Mouse (Mus musculus) liver, embryonic 11.5 days (tissue): ENCODE measurements around the gene Gm10645. TPM values are rescaled to one million over a fixed set of nuclear protein-coding genes. Genes with fewer than 3 reads are reported as not detected.

Experiments
- ATAC-seq: fragments of 200-750 bp; cut with Nextera tagmentation; replicated peaks from 2 replicates; pipeline ENCODE4 v1.8.0; 2017; ENCODE audit warnings: moderate number of reproducible peaks, mild to moderate bottlenecking, moderate TSS enrichment, moderate library complexity; ENCODE audit not compliant: low FRiP score
- DNase-seq: peaks from one replicate; pipeline ENCODE4 v3.0.0-alpha.2; 2017; ENCODE audit warnings: low spot score
- H3K27ac ChIP-seq: fragments of 300-500 bp; sonication (generic); 2 replicates; pipeline ENCODE4 v1.5.1; 2014; ENCODE audit warnings: mild to moderate bottlenecking, low read depth, low read length, control low read depth
- H3K27me3 ChIP-seq: fragments of 300-500 bp; sonication (generic); replicated peaks from 2 replicates; pipeline ENCODE4 v1.6.1; 2014; ENCODE audit warnings: low read length, mixed read lengths; ENCODE audit not compliant: control insufficient read depth, insufficient read depth
- H3K36me3 ChIP-seq: fragments of 300-500 bp; sonication (generic); 2 replicates; pipeline ENCODE4 v1.6.1; 2014; ENCODE audit warnings: mild to moderate bottlenecking, low read length, moderate library complexity, mixed read lengths; ENCODE audit not compliant: control insufficient read depth, insufficient read depth
- H3K4me1 ChIP-seq: fragments of 300-500 bp; sonication (generic); replicated peaks from 2 replicates; pipeline ENCODE4 v1.6.1; 2014; ENCODE audit warnings: low read length, mixed read lengths; ENCODE audit not compliant: control insufficient read depth, insufficient read depth
- H3K4me2 ChIP-seq: fragments of 300-500 bp; sonication (generic); 2 replicates; pipeline ENCODE4 v1.6.1; 2014; ENCODE audit warnings: mild to moderate bottlenecking, control low read depth, moderate library complexity
- H3K4me3 ChIP-seq: fragments of 300-500 bp; sonication (generic); 2 replicates; pipeline ENCODE4 v1.5.1; 2014; ENCODE audit warnings: low read depth, low read length, control low read depth
- H3K9ac ChIP-seq: fragments of 300-500 bp; sonication (generic); 2 replicates; pipeline ENCODE4 v1.6.1; 2014; ENCODE audit warnings: low read depth, low read length, control low read depth
- H3K9me3 ChIP-seq: fragments of 300-500 bp; sonication (generic); 2 replicates; pipeline ENCODE4 v1.6.1; 2016; ENCODE audit warnings: low read length, inconsistent platforms, mixed read lengths; ENCODE audit not compliant: control insufficient read depth
- WGBS: fragments of 180-500 bp; shearing (Covaris S2); extraction: QIAGEN DNeasy Blood & Tissue Kit; methylation state at CpG from one replicate; pipeline ENCODE4 v1.1.7; 2014; 5-methylcytosine and 5-hydroxymethylcytosine counted together
- polyA plus RNA-seq: library from polyadenylated mRNA; unstranded; fragments of >200 nt; fragmentation: Nextera tagmentation; extraction: Ambion mirVana; gene quantifications from 2 replicates; pipeline ENCODE4 v1.2.1, GENCODE M21; 2014

The Gm10645 gene
- polyA plus RNA-seq, 1 experiment from 2014 or later: 0.38 TPM

DNA sequence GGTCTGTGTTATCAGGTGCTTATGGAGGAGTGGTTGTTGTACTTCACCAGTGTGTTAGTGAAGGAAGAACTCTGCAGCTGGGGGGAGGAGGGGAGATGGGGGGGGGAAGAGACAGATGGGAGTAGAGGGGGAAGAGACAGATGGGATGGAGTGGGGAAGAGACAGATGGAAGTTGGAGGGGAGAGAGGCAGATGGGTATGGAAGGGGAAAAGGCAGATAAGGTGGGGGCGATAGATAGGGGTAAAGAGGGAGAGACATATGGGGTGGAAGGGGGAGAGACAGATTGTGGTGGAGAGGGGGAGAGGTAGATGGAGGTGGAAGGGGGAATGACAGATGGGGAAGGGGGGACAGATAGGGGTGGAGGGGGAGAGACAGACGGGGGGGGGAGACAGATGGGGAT lies 10.8 kb upstream of the Gm10645 start:
- Histone ChIP-seq H3K9me3 (no peaks in the 10 kb centered on the region), H3K4me2 (no peak overlapping the region), H3K9ac (no peak overlapping the region), H3K27me3 (no peaks in the 10 kb centered on the region), H3K27ac (no peak overlapping the region), H3K4me1 (peaks cover 12% of the 10 kb centered on the region), H3K36me3 (no peaks in the 10 kb centered on the region), H3K4me3 (no peak overlapping the region)
- DNase-seq: no peak
- no peak for ATAC-seq
- 48% methylated on average over 2 of the region's 2 CpGs for WGBS

DNA sequence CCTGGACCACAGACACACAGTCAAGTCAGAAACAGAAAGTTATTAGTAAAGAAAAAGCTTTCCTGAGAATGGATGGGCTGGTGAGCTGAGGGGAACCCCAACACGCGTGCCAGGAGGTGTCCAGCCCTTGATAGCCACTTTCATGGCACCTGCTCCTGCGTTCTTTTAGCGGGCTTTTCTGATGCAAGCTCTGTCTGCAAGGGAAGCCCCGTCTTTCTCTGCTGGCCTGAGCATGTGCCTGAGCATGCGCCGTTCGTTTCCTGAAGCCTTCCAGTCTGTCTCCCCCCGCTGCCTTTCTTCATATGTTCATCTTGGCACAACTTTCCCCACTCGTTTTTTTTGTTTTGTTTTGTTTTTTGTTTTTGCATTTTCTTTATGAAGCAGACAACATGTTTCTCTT lies 9.7 kb upstream of the Gm10645 start:
- no peak overlapping the region for H3K4me3 ChIP-seq
- no peak overlapping the region for H3K4me2 ChIP-seq
- no peak overlapping the region for H3K9ac ChIP-seq
- peaks cover 12% of the 10 kb centered on the region for H3K4me1 ChIP-seq
- ATAC-seq (no peak), DNase-seq (no peak)
- H3K27me3 ChIP-seq: no peaks in the 10 kb centered on the region
- WGBS: 77% methylated on average over 10 of the region's 10 CpGs
- peak overlapping the region; percentile 34; the same call in 1 of the 2 replicates for H3K27ac ChIP-seq
- H3K9me3 ChIP-seq: no peaks in the 10 kb centered on the region
- no peaks in the 10 kb centered on the region for H3K36me3 ChIP-seq

DNA sequence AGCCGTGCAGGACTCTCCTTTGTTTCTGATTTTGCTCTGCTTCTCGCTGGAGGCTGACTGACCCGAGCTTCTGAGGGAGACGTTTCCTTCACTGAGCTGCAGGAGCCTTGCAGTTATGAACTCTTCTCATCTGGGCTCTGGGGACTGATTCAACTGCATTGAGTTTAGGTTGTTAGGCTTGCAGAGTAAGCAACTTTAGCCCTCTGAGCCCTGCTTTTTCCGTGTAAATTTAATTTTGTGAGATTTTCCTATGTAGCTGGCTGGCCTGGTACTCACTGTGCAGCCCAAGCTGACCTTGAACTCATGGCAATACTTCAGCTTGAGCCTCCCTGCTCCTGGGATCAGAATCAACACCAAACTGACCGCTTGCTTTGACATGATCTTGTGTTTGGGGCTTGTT lies 4.9 kb upstream of the Gm10645 start:
- Histone ChIP-seq H3K9ac (no peak overlapping the region), H3K4me1 (no peaks in the 10 kb centered on the region), H3K27me3 (peaks cover 16% of the 10 kb centered on the region), H3K4me3 (no peak overlapping the region), H3K9me3 (no peaks in the 10 kb centered on the region), H3K27ac (no peak overlapping the region; the same call in 1 of the 2 replicates), H3K36me3 (no peaks in the 10 kb centered on the region), H3K4me2 (no peak overlapping the region)
- DNase-seq: no peak
- no peak for ATAC-seq
- WGBS: 57% methylated on average over 6 of the region's 6 CpGs

DNA sequence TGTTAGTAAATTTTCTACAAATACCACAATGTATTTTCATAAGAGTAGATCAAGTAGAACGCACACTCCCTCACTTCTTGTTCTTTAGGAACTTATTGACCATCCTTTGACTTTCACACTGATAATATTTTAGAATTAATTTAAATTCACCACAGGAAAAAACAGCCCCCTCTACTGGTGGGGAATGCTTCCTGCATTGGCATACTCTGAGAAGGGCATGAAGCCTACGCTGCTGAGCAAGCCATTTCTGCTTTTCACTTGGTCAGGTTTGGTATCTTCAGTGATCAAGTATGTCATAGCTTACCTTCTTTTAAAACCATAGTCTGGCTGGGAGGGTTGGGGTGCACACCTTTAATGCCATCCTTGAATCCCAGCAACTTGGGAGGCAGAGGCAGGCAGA lies 3.7 kb upstream of the Gm10645 start:
- WGBS: 84% methylated on average over 2 of the region's 2 CpGs
- Histone ChIP-seq H3K36me3 (no peaks in the 10 kb centered on the region), H3K9me3 (no peaks in the 10 kb centered on the region), H3K4me1 (no peaks in the 10 kb centered on the region), H3K9ac (no peak overlapping the region), H3K4me2 (no peak overlapping the region), H3K27me3 (peaks cover 27% of the 10 kb centered on the region), H3K4me3 (no peak overlapping the region), H3K27ac (no peak overlapping the region)
- ATAC-seq (no peak), DNase-seq (no peak)

DNA sequence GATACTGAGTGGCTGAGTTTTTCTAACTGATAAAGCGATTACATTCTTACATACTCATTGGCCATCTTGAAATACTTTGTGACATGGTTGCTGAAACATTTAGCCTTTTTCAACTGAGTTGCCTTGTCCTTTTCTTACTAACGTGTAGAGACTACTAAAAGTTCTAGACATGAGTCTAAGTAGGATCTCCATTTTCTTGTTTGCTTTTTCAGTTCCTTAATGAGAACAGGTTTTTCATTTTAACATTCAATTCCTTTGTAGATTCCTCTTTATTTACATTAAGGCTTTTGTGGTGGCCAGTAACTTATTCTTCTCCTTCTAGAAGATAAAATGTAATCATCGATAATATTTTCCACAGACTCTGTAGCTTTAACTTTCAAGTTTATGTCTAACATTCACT lies 3.2 kb upstream of the Gm10645 start:
- Histone ChIP-seq H3K9ac (no peak overlapping the region), H3K9me3 (no peaks in the 10 kb centered on the region), H3K4me2 (no peak overlapping the region), H3K27ac (no peak overlapping the region), H3K27me3 (peaks cover 31% of the 10 kb centered on the region), H3K36me3 (no peaks in the 10 kb centered on the region), H3K4me1 (no peaks in the 10 kb centered on the region), H3K4me3 (no peak overlapping the region)
- 82% methylated on average over 3 of the region's 3 CpGs for WGBS
- DNase-seq (no peak), ATAC-seq (no peak)

DNA sequence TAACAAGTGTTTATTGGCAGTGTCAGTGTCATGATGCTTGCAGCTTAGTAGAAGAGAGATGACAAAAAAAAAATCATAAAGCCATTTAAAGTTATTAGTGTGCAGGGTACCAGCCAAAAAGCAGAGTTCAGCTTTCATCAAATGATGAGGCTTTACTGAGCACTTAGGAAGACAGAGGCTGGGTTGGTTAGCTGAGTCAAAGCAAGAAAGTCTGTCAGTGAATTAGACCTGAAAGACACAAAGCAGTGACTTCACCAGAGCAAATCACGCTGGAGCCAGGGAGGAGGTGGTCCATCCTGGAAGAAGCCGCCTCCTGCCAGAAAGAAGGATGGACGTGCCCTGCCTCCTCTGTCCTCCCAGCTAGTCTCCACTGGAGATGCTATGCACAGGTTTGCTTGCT lies 2.0 kb upstream of the Gm10645 start:
- Histone ChIP-seq H3K27ac (no peak overlapping the region), H3K4me2 (no peak overlapping the region), H3K4me3 (no peak overlapping the region), H3K27me3 (peaks cover 31% of the 10 kb centered on the region), H3K9me3 (no peaks in the 10 kb centered on the region), H3K4me1 (no peaks in the 10 kb centered on the region), H3K36me3 (no peaks in the 10 kb centered on the region), H3K9ac (no peak overlapping the region)
- WGBS: 59% methylated on average over 3 of the region's 3 CpGs
- no peak for DNase-seq
- no peak for ATAC-seq

DNA sequence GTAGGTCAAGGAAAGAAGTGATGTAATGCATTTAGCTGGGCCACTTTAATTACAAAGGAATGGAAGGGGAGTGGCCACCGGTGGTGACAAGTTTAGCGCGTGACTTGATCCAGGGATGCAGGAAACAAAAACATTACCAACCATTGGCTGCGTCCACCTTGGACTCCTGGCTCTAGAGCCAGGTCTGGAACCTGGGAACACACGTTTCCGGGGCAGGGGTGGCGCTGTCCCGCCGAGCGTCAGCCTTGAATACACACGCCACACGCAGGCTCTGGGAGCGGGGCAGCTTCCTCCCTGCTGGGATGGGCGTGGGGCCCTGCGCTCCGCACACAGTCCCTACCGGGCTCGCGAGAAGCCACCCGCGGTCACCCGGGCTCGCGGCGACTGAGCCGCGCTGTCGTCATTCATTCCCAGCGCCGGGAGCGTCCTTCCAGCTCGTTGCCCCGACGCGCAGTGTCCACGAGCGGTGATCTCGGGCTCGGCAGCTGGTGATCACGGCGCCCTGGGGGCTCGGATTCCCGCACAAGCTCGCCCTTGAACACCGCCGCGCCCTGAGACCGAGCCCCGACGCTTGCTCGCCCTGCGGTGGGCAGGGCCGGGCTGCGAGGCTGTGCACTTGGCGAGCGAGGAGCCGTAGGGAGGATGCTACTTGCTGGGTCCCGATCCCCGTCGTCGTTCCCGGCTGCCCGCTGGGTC lies 587 bp downstream of the Gm10645 start, which contains the start of gene Tbc1d9:
TSS of gene Tbc1d9 (plus strand) at position 118 of the 696 bp plus-strand sequence.
- no peaks in the 10 kb centered on the region for H3K9me3 ChIP-seq
- H3K4me3 ChIP-seq: peak within 1 kb of the TSS; percentile 72
- ATAC-seq: peak; percentile 84
- peak within 1 kb of the TSS; percentile 75 for H3K9ac ChIP-seq
- DNase-seq: peak; percentile 73
- no peaks in the 10 kb centered on the region for H3K36me3 ChIP-seq
- no peaks in the 10 kb centered on the region for H3K4me1 ChIP-seq
- peak within 1 kb of the TSS; percentile 95 for H3K4me2 ChIP-seq
- H3K27ac ChIP-seq: peak within 1 kb of the TSS; percentile 53
- peaks cover 31% of the 10 kb centered on the region for H3K27me3 ChIP-seq
- 0% methylated on average over 63 of the region's 63 CpGs for WGBS

DNA sequence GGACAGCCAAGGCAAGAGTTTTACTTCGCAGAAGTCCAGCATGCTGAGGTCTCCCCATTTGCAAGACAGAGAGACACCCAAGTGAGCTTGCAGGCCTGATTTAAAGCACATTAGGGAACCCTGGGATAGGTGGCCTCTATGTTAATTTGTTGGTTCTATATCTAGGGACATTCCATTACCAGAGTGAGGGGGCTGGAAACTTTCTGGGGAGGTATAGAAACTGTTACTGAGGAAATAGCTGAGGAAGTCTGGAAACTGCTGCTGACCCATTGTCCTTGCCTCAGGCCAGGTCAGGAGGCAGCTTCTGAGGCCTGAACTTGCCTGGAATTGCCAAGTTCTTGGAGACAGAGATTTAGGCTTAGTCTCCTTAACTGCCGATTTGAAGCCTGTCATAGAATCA lies 5.4 kb downstream of the Gm10645 start:
- 71% methylated on average over 2 of the region's 2 CpGs for WGBS
- Histone ChIP-seq H3K4me2 (no peak overlapping the region), H3K9ac (no peak overlapping the region), H3K36me3 (no peaks in the 10 kb centered on the region), H3K4me3 (no peak overlapping the region), H3K27ac (no peak overlapping the region), H3K27me3 (peaks cover 12% of the 10 kb centered on the region), H3K4me1 (no peaks in the 10 kb centered on the region), H3K9me3 (no peaks in the 10 kb centered on the region)
- DNase-seq: no peak
- ATAC-seq: no peak

DNA sequence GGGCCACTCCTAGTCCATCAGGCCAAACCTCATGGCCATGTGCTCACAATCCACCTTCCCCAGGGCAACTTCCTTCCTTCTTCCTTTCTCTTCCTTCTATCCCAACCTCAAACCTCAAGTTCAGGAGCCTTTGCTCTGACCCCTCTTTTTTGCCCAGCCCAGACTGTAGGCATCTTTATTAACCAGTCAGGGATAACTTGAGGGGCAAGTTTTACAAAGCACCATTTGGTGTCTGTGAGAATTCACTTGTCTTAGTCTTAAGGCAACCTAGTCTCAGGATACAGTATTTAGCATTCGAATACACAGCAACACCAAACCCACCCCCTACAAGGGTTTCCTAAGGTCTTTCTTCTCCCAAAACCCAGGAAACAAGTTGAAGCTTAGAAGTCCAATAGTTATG lies 6.4 kb downstream of the Gm10645 start:
- WGBS: 68% methylated on average over 1 of the region's 1 CpGs
- Histone ChIP-seq H3K36me3 (no peaks in the 10 kb centered on the region), H3K9me3 (no peaks in the 10 kb centered on the region), H3K27me3 (peaks cover 3% of the 10 kb centered on the region), H3K9ac (no peak overlapping the region), H3K4me3 (no peak overlapping the region), H3K4me1 (no peaks in the 10 kb centered on the region), H3K27ac (no peak overlapping the region), H3K4me2 (no peak overlapping the region)
- DNase-seq: no peak
- no peak for ATAC-seq
